8 mouse cellular contexts compared by ENCODE assay signal in genomic region chr1:91978443-91978842, GRCm38 (mm10).
A peak's percentile ranks its signal among the peaks of the same experiment; 100 is the strongest.
DNase-seq lines count a peak whose midpoint lies in the region; ATAC-seq lines count a peak whose summit lies in the region.

No protein-coding gene starts in this region.

- peak; percentile 20 to 50 for DNase-seq in adrenal gland, adult (ENCODE audit: inconsistent age in 2 of 2, low spot score in 1 of 2)
- DNase-seq in adrenal gland, adult 18-20 months (ENCODE audit: low spot score in 2 of 2) = no peak
- DNase-seq in limb, embryonic 10.5 days (ENCODE audit: low spot score) = no peak
- peak; percentile 17 for DNase-seq in heart, postnatal 25 days (ENCODE audit: low spot score)
- DNase-seq in skeletal muscle tissue, adult 2 months (ENCODE audit: low read depth, low spot score) = peak; percentile 21
- DNase-seq in thymus, postnatal 36 days = no peak
- DNase-seq in thymus, postnatal 25 days = no peak

- H3K27me3 ChIP-seq in limb, embryonic 12.5 days = no peaks in the 10 kb centered on the region
- H3K27me3 ChIP-seq in limb, embryonic 10.5 days (ENCODE audit: low read depth, poor library complexity, severe bottlenecking) = no peaks in the 10 kb centered on the region

- no peaks in the 10 kb centered on the region for H3K4me1 ChIP-seq in limb, embryonic 12.5 days (replicated peaks)
- no peaks in the 10 kb centered on the region for H3K4me1 ChIP-seq in limb, embryonic 10.5 days

- 0 out of 2 replicates have a peak overlapping the region, but pooled peaks have one; percentile 8 for H3K9ac ChIP-seq in limb, embryonic 12.5 days (replicated peaks)

- intact Hi-C loops in heart, postnatal 25 days (cut with DNase I) = no loop called here

- WGBS in limb, embryonic 12.5 days = 77% methylated on average over 3 of the region's 3 CpGs
- whole genome bisulfite sequencing in limb, embryonic 10.5 days = 82% methylated on average over 3 of the region's 3 CpGs

- no peak overlapping the region for H3K27ac ChIP-seq in limb, embryonic 12.5 days
- no peak overlapping the region for H3K27ac ChIP-seq in limb, embryonic 10.5 days

- no peaks in the 10 kb centered on the region for H3K9me3 ChIP-seq in limb, embryonic 12.5 days
- H3K9me3 ChIP-seq in limb, embryonic 10.5 days (replicated peaks) = no peaks in the 10 kb centered on the region

- no peak for ATAC-seq in limb, embryonic 12.5 days (ENCODE audit: insufficient number of reproducible peaks, insufficient read depth, low FRiP score, low TSS enrichment, low read depth)

- H3K4me2 ChIP-seq in limb, embryonic 12.5 days = no peak overlapping the region

- H3K4me3 ChIP-seq in limb, embryonic 12.5 days (replicated peaks) = no peak overlapping the region
- H3K4me3 ChIP-seq in limb, embryonic 10.5 days = no peak overlapping the region

- peaks cover 94% of the 10 kb centered on the region for H3K36me3 ChIP-seq in limb, embryonic 12.5 days
- H3K36me3 ChIP-seq in limb, embryonic 10.5 days = peaks cover 89% of the 10 kb centered on the region

Comparison
In these comparisons a context has a peak if more than half of its experiments do, and no peak if none do; other contexts are left out.
1. DNase-seq: peak in adrenal gland, adult (2 of 2), heart, postnatal 25 days (single experiment) and skeletal muscle tissue, adult 2 months (single experiment); none in adrenal gland, adult 18-20 months (0 of 2), limb, embryonic 10.5 days (single experiment), thymus, postnatal 36 days (0 of 2) and thymus, postnatal 25 days (single experiment).